Mouse (Mus musculus) adrenal gland, postnatal 4 days (tissue): ENCODE data around the gene Kank3. TPM values are rescaled to one million over a fixed set of nuclear protein-coding genes. Genes with fewer than 3 reads are reported as not detected.

Experiments used
- DNase-seq, 2 experiments: peaks; one replicate each; pipeline ENCODE4 v3.0.0; 2021 to 2022; ENCODE audit warnings: low spot score in 2 of 2, mixed read lengths in 2 of 2
- long read RNA-seq, 2 experiments: library from polyadenylated mRNA; stranded (forward); transcript quantifications; one replicate each; pipeline ENCODE4 v2.0.0; 2021
- total RNA-seq, 2 experiments: library from RNA; stranded (reverse); gene quantifications; 2 replicates each; pipeline ENCODE4 v1.2.3; 2021

Gene Kank3
- total RNA-seq = 100 to 1,000 TPM; 117 to 136 TPM
- long read RNA-seq, experiment 1, transcript Kank3-204 (6 exons, 783 nt) = minor isoform, 20 of 271 reads
- long read RNA-seq, experiment 1, transcript Kank3-201 (11 exons, 2,641 nt) = major isoform, 119 of 271 reads
- long read RNA-seq, experiment 1, transcript Kank3-202 (11 exons, 2,652 nt) = minor isoform, 6 of 271 reads
- long read RNA-seq, experiment 1, partial matches to known transcripts = 77 of 271 reads
- long read RNA-seq, experiment 1, other reads (novel, unspliced or antisense) = 49 of 271 reads
- long read RNA-seq, experiment 2, transcript Kank3-202 (11 exons, 2,652 nt) = minor isoform, 10 of 483 reads
- long read RNA-seq, experiment 2, transcript Kank3-204 (6 exons, 783 nt) = minor isoform, 11 of 483 reads
- long read RNA-seq, experiment 2, transcript Kank3-201 (11 exons, 2,641 nt) = major isoform, 215 of 483 reads
- long read RNA-seq, experiment 2, partial matches to known transcripts = 154 of 483 reads
- long read RNA-seq, experiment 2, other reads (novel, unspliced or antisense) = 92 of 483 reads

- DNase-seq = peak; percentile 80 to 89
Observed at GRCm38 (mm10) chr17:33810334-33811141, at the start of gene Kank3. Gene Kank3 (plus strand): TSS chr17:33810519.

DNA sequence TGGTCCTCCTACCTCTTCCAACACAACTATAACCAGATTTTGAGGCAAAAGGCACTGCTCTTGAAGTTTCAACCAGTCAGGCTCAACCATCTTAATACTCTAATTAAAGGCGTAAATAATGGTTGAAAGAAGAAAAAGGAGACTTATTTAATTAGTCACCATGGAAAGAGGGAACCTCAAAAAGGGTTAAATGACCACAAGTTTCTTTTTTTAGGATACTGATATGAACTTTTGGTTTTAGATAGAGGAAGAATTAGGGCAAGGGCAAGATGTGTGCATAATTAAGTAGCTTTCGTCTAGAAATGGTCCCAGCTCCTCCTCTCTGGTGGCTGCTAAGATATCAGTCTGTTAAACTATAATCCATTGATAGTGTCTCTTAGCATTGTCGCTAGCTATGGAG lies 43.9 kb upstream of the Kank3 start:
- DNase-seq = no peak

DNA sequence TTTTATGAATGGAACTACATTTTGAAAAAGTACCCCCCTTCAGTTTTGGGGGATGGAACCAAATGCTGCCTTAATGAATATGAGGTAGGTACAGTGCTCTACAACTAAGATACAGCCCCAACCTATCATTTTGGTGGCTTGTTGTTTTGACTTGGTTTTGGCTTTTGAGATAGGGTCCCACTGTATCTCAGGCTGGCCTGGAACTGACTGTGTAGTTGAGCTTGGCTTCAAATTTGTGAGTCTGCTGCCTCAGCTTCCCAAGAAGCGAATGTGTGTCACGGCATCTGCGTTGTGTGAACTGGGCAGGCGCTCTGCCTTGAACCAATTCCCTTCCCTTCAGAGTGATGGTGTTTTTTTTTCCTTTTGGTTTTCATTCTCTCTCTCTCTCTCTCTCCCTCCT lies 38.7 kb upstream of the Kank3 start:
- no peak for DNase-seq

DNA sequence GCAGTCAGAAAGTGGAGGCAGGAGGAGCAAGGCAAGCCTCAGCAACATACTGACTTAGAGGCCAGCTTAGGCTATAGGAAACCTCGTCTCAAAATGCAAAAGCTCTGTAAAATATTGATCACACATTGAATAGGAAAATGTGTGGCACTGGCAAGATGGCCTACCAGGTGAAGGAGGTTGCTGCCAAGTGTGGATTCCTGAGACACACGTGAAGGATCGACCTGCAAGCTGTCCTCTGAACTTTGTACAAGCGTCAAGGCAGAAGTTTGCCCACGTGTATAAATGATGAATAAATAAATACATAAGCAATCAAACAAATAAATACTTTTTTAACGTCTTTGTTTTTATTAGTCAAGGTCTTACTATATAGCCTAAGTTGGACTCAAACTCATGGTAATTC lies 36.9 kb upstream of the Kank3 start:
- no peak for DNase-seq

GRCm38 (mm10) chr17:33773871-33774572 lies 36.3 kb upstream of the Kank3 start:
- no peak for DNase-seq

DNA sequence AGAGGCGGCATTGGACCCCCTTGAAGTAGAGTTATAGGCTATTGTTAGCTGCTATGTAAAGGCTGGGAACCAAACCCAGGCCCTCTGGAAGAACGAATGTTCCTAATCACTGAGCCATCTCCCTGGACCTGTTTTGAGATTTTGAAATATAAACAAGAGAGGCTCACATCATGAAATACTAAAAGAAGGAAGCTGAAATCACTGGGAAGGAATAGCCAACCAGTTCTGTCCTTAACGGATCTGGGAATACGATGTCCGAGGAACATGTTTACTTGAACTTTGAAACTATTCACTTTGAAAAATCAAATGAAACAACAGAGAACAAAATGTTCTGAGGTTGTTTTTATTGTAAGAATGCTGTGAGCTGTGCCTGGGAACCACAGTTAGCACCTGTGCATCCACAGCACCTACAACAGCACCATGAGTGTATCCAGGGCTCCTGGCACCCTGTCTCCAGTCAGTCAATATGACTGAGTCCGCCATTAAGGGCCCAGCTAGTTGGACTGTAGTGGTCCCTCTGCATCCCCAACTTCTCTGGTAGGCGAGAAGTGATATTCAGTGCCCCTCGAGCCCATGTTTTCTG lies 35.7 kb upstream of the Kank3 start:
- no peak for DNase-seq

DNA sequence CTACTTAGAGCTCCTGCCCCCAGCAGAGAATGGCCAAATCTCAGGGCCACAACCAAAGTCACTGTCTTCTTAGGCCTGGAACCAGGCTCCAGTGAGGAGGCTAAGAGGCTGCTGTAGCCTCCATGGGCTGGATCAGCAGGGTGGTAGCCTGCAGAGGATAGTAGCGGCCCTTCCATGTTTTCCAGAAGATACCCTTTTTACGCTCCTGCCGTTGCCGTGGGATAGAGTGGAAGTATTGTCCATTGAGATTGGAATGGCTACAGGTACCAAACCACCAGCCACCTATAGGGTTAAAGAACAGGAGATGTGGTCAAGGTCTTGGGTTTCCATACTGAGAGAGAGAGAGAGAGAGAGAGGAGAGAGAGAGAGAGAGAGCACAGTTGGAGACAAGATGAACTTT lies 35.0 kb upstream of the Kank3 start:
- no peak for DNase-seq

DNA sequence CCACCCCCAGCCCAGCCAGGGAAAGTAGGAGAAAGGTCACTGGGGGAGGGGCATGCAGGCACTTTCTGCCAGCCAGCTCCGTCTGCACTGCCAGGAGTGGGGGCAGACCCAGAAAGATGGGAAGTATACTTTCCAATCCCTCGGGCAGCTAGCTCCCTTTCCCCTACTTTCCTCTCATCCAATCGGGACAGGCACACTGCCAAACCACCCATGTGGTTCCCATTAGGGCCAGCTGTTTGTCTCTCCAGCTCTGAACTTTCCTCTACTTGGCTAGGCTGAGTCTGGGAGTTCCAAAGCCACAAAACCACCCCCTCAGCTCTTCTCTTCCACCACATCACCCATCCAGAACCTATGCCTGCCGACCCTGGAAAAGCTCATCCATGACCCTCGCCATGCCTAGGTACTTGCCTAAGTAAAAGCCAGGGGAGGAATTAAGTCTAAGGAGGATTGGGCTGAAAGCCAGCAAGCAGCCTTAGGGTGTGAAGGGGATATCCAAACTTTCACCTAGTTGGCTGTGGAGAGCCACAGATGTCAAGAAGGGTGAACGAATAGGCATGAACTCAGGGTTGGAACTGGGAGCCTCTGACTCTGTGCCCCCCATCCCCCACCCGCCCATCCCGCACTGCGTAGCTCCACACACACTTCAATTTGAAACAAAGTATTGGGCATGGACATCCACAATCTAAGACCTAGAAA lies 30.9 kb upstream of the Kank3 start:
- peak; percentile 52 to 80 for DNase-seq

- no peak for DNase-seq
Observed at GRCm38 (mm10) chr17:33779967-33780295, 30.4 kb upstream of the Kank3 start.

DNA sequence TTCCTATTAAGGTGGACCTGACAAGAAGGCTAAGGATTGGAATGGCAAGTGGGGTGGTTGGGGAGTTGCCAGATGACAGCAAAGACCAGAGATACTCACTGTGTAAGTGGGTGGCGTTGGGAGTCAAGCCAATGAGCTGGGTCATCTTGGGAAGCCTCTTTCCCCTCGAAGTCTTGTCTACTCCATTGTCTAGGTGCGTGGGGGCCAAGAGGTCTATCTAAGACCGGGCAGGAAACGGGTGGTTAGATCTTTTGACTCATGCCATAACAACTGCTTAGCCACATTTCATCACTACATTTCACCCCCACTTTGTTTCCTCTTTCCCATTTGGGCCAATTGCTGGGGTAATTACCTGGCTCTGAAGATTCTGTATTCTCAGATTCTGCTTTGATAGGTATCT lies 29.9 kb upstream of the Kank3 start:
- DNase-seq = peak in 1 of 2 experiments; percentile 9

DNA sequence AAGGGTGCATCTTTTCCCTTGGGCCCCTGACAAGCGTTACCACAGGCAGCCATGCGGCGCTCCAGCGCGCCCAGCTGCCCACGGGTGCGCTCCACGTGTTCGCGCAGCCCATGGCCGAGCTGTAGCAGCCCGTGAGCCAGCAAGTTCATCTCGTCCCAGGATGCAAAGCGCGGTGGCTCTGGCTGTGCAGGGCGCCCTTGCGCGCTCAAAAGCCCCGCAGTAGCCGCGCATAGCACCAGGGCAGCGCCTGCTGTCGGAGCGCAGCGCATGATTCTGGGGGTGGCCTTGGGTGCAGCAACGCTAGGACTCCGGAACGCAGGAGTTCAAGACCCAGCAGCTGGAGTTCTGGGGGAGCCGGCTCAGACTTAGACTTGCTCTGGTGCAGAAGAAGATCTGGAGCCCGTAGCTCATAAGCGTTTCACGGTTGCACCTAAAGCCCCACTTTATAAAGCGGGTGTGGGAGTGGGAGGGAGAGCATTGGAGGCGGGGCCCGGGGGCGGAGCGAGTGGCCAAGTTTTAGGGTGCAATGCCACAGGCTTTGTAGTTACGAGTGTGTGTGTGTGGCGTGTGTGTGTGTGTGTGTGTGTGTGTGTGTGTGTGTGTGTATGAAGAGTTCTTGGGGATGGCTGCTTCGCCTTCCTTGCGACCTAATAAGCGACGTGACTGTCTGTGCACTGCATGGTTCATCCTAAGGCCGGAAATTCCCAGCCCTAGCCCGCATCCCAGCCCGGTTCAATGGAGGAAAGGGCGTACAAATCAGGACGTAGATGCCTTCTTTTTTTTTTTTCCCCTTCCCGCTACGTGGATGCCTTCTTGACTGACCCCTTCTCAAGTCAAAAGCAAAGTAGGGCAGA lies 29.0 kb upstream of the Kank3 start, which contains the start of gene Angptl4:
Gene Angptl4 (minus strand): TSS at position 707 of the 854 bp plus-strand sequence.
- DNase-seq = peak; percentile 57 to 59

GRCm38 (mm10) chr17:33782067-33782466 lies 28.3 kb upstream of the Kank3 start:
- no peak for DNase-seq

DNA sequence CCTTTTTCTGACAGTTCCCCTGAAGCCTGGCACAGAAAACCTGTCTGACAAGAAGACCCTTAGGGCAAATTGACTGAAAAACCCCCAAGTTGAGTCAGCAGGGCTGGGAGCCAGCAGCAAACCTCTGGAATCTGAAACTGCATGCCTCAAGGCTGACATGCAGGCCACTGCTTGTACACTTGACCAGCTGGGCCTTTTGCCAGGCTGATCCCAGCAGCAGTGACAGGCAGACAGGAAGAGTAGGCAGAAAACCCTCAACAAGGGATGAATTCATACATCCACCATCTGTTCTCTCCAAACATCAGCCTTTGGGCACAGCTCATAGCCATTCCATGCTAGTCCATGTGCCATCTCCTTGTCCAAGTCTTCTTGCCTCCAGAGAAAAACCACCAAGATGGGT lies 26.9 kb upstream of the Kank3 start:
- peak; percentile 33 to 68 for DNase-seq

DNA sequence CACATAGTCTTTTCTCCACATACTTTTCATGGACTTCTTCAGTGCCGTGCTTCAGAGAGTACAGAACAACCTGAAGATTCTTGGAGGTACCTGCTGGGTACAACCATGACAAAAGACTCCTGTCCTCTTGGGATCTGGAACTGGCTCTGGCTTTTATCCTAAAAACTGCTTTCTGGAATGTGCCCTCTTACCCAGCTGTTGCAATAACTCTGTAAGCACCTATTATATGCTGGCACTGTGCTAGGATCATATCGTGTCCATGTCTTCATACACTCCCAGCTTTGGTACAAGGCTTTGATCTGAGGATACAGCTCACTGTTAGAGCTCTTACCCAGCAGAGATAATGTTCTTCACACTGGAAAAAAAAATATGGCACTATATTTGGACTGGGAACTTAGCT lies 25.4 kb upstream of the Kank3 start:
- DNase-seq = no peak

GRCm38 (mm10) chr17:33786375-33786774 lies 23.9 kb upstream of the Kank3 start:
- DNase-seq = no peak

GRCm38 (mm10) chr17:33788732-33789131 lies 21.6 kb upstream of the Kank3 start:
- DNase-seq = no peak

DNA sequence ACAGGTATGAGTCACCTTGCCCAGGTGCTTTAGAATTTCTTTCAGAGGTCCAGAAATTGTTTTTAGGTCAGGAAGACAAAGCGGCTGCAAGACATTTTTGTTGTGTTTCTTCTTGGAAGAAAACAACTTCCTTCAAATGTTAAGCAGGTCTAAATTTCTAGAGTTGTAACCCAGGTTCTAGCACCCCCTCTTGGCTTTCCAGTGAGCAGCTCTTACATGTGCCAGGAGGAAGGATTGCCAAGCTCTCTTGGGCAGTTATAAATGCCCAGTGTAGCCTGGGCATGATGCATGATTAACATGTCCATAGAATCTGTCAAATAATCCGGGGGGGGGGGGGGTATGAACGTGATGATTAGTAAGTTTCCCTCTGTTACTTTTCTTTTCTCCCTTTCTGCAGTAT lies 12.0 kb upstream of the Kank3 start:
- no peak for DNase-seq

DNA sequence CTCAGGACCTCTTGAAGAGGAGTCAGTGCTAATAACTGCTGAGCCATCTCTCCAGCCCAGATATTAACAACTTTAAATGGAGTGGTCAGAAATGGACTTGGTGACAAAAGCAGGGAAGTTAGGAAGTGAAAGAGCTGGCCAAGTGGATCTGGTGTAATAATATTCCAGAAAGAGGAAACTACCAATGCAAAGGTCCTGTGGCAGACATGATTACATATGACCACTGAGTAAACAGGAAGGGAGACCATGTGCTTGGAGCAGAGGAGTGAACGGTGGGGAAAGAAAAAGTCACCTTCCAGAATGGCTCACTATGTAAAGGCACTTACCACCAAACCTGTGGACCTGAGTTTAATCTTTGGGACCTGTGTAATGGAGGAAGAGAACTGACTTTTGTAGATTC lies 11.0 kb upstream of the Kank3 start:
- DNase-seq = no peak

GRCm38 (mm10) chr17:33802221-33802620 lies 8.1 kb upstream of the Kank3 start:
- DNase-seq = no peak

DNA sequence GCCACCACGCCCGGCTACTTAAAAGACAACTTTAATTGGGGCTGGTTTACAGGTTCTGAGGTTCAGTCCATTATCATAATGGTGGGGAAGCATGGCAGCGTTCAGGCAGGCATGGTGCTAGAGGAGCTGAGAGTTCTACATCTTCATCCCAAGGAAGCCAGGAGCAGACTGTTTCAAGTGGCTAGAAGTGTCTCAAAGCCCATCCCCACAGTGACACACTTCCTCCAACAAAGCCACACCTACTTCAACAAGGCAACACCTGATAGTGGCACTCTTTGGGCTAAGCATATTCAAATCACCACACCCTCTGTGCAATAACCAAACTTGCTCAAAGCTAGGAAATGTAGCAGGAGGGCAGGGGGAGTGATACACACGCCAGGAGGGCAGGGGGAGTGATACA lies 6.1 kb upstream of the Kank3 start:
- no peak for DNase-seq
